Mouse (Mus musculus) thymus, adult 2 months (tissue): ENCODE measurements at regions not wholly inside any gene's neighbourhood (a gene's known extent, or its start where the extent isn't known, plus 50 kb on each side); places are given as distances from the start of the nearest gene placed in this dataset.

Source experiments
- DNase-seq: peaks from one replicate; pipeline ENCODE4 v3.0.0; 2021
- H3K27ac ChIP-seq: fragments of 200-500 bp; 2 replicates; pipeline ENCODE4 v1.5.1; 2012; ENCODE audit warnings: low read length, control low read depth; ENCODE audit not compliant: control insufficient read depth, insufficient read depth
- H3K27me3 ChIP-seq: fragments of 200-500 bp; 2 replicates; pipeline ENCODE4 v1.6.1; 2012; ENCODE audit warnings: mild to moderate bottlenecking, low read length, moderate library complexity, mixed read lengths; ENCODE audit not compliant: control insufficient read depth, insufficient read depth
- H3K36me3 ChIP-seq: fragments of 200-500 bp; 2 replicates; pipeline ENCODE4 v1.6.1; 2012; ENCODE audit warnings: mild to moderate bottlenecking, low read length, moderate library complexity; ENCODE audit not compliant: control insufficient read depth, insufficient read depth
- H3K4me1 ChIP-seq: fragments of 200-500 bp; replicated peaks from 2 replicates; pipeline ENCODE4 v1.6.1; 2012; ENCODE audit warnings: low read length; ENCODE audit not compliant: control insufficient read depth, insufficient read depth
- H3K4me3 ChIP-seq: fragments of 200-500 bp; 2 replicates; pipeline ENCODE4 v1.5.1; 2012; ENCODE audit warnings: mild to moderate bottlenecking, low read length, control low read depth, moderate library complexity; ENCODE audit not compliant: control insufficient read depth, insufficient read depth
- CTCF ChIP-seq: fragments of 200-500 bp; IDR thresholded peaks from 2 replicates; pipeline ENCODE4 v1.5.1; 2012; ENCODE audit warnings: mild to moderate bottlenecking, control low read depth, low read length, moderate library complexity, borderline replicate concordance; ENCODE audit not compliant: control insufficient read depth, poor library complexity, insufficient read depth; ENCODE audit errors: extremely low read depth
- POLR2A ChIP-seq: fragments of 200-500 bp; IDR thresholded peaks from 2 replicates; pipeline ENCODE4 v1.6.1; 2012; ENCODE audit warnings: mild to moderate bottlenecking, low read length, control low read depth, moderate library complexity; ENCODE audit not compliant: control insufficient read depth, poor library complexity, insufficient read depth; ENCODE audit errors: extremely low read depth
- WGBS: fragments of 180-500 bp; shearing (Covaris S2); methylation state at CpG from one replicate; pipeline ENCODE4 v1.1.7; 2018; 5-methylcytosine and 5-hydroxymethylcytosine counted together

- 70% methylated on average over 3 of the region's 3 CpGs for WGBS
- DNase-seq = no peak
- H3K36me3 ChIP-seq = no peaks in the 10 kb centered on the region
- H3K4me3 ChIP-seq = no peak overlapping the region
- H3K27me3 ChIP-seq = no peaks in the 10 kb centered on the region
- no peaks in the 10 kb centered on the region for H3K4me1 ChIP-seq
- no peak for TF ChIP-seq POLR2A
- no peak for TF ChIP-seq CTCF
- H3K27ac ChIP-seq = no peak overlapping the region
These were observed 178.1 kb downstream of the Ipo8 start for GRCm38 (mm10) chr6:148653216-148653615.

GRCm38 (mm10) chr6:148652434-148652833 is 178.8 kb downstream of the Ipo8 start:
- TF ChIP-seq CTCF = no peak
- no peak for TF ChIP-seq POLR2A
- DNase-seq = no peak
- no peak overlapping the region for H3K4me3 ChIP-seq
- H3K27me3 ChIP-seq = no peaks in the 10 kb centered on the region
- 90% methylated on average over 4 of the region's 4 CpGs for WGBS
- H3K36me3 ChIP-seq = no peaks in the 10 kb centered on the region
- H3K27ac ChIP-seq = no peak overlapping the region
- no peaks in the 10 kb centered on the region for H3K4me1 ChIP-seq

- TF ChIP-seq POLR2A (no peak), CTCF (no peak)
- 73% methylated on average over 2 of the region's 2 CpGs for WGBS
- Histone ChIP-seq H3K4me1 (no peaks in the 10 kb centered on the region), H3K27ac (no peak overlapping the region), H3K4me3 (no peak overlapping the region), H3K36me3 (no peaks in the 10 kb centered on the region), H3K27me3 (no peaks in the 10 kb centered on the region)
- no peak for DNase-seq
These were observed 183.6 kb downstream of the Ipo8 start for GRCm38 (mm10) chr6:148647423-148648390.

- H3K27ac ChIP-seq = no peak overlapping the region
- DNase-seq = no peak
- no peaks in the 10 kb centered on the region for H3K27me3 ChIP-seq
- H3K4me1 ChIP-seq = no peaks in the 10 kb centered on the region
- WGBS = 100% methylated on average over 1 of the region's 1 CpGs
- H3K4me3 ChIP-seq = no peak overlapping the region
- TF ChIP-seq POLR2A (no peak), CTCF (no peak)
- no peaks in the 10 kb centered on the region for H3K36me3 ChIP-seq
These were observed 190.7 kb downstream of the Ipo8 start for GRCm38 (mm10) chr6:148640595-148640994.

GRCm38 (mm10) chr6:148634148-148634547 is 190.0 kb upstream of the Tmtc1 start:
- H3K27ac ChIP-seq = no peak overlapping the region
- H3K27me3 ChIP-seq = no peaks in the 10 kb centered on the region
- H3K36me3 ChIP-seq = no peaks in the 10 kb centered on the region
- WGBS = 87% methylated on average over 2 of the region's 2 CpGs
- DNase-seq = no peak
- TF ChIP-seq POLR2A (no peak), CTCF (no peak)
- no peak overlapping the region for H3K4me3 ChIP-seq
- no peaks in the 10 kb centered on the region for H3K4me1 ChIP-seq

- Histone ChIP-seq H3K27ac (no peak overlapping the region), H3K4me3 (no peak overlapping the region), H3K27me3 (no peaks in the 10 kb centered on the region), H3K36me3 (no peaks in the 10 kb centered on the region), H3K4me1 (no peaks in the 10 kb centered on the region)
- TF ChIP-seq CTCF (no peak), POLR2A (no peak)
- DNase-seq = no peak
- 100% methylated on average over 1 of the region's 1 CpGs for WGBS
These were observed 183.0 kb upstream of the Tmtc1 start for GRCm38 (mm10) chr6:148627090-148627605.
